Mouse (Mus musculus) liver, embryonic 14.5 days (tissue): ENCODE measurements around the gene Prickle1. TPM values are rescaled to one million over a fixed set of nuclear protein-coding genes. Genes with fewer than 3 reads are reported as not detected.

Source experiments
- ATAC-seq: fragments of 200-750 bp; cut with Nextera tagmentation; 2 replicates; pipeline ENCODE4 v1.8.0; 2017; ENCODE audit warnings: moderate number of reproducible peaks, mild to moderate bottlenecking, moderate library complexity; ENCODE audit not compliant: insufficient read depth
- DNase-seq, 3 experiments: peaks; one replicate each; pipeline ENCODE4 v3.0.0-alpha.2; 2012 to 2013; ENCODE audit warnings: low read depth in 3 of 3, low spot score in 3 of 3
- H3K27ac ChIP-seq: fragments of 300-500 bp; sonication (generic); 2 replicates; pipeline ENCODE4 v1.5.1; 2014; ENCODE audit warnings: moderate library complexity, mild to moderate bottlenecking, control low read depth, inconsistent platforms
- H3K27me3 ChIP-seq: fragments of 300-500 bp; sonication (generic); 2 replicates; pipeline ENCODE4 v1.6.1; 2014; ENCODE audit warnings: mild to moderate bottlenecking, low read length, moderate library complexity; ENCODE audit not compliant: control insufficient read depth, insufficient read depth
- H3K36me3 ChIP-seq: fragments of 300-500 bp; sonication (generic); replicated peaks from 2 replicates; pipeline ENCODE4 v1.6.1; 2014; ENCODE audit warnings: low read depth; ENCODE audit not compliant: control insufficient read depth, insufficient read depth
- H3K4me1 ChIP-seq, 2 experiments: fragments of 200-500 bp in 1 of 2; fragments of 300-500 bp in 1 of 2; sonication (generic) in 1 of 2; replicated peaks; 2 replicates each; pipeline ENCODE4 v1.6.1; 2012 to 2014; ENCODE audit warnings: antibody characterized with exemption in 1 of 2, inconsistent platforms in 1 of 2, low read length in 1 of 2; ENCODE audit not compliant: control insufficient read depth in 2 of 2, insufficient read depth in 2 of 2
- H3K4me2 ChIP-seq: fragments of 300-500 bp; sonication (generic); 2 replicates; pipeline ENCODE4 v1.6.1; 2014; ENCODE audit warnings: low read depth, mild to moderate bottlenecking, control low read depth, moderate library complexity
- H3K4me3 ChIP-seq, 2 experiments: fragments of 200-500 bp in 1 of 2; fragments of 300-500 bp in 1 of 2; sonication (generic) in 1 of 2; 2 replicates each; pipeline ENCODE4 v1.5.1; 2012 to 2014; ENCODE audit warnings: low read depth in 2 of 2, low read length in 2 of 2, mild to moderate bottlenecking in 2 of 2, control low read depth in 1 of 2, inconsistent platforms in 1 of 2, moderate library complexity in 1 of 2; ENCODE audit not compliant: insufficient read depth in 1 of 2
- H3K9ac ChIP-seq: fragments of 300-500 bp; sonication (generic); replicated peaks from 2 replicates; pipeline ENCODE4 v1.6.1; 2014; ENCODE audit warnings: mild to moderate bottlenecking, control low read depth, moderate library complexity
- H3K9me3 ChIP-seq: fragments of 300-500 bp; sonication (generic); 2 replicates; pipeline ENCODE4 v1.6.1; 2016; ENCODE audit warnings: low read length, mixed read lengths; ENCODE audit not compliant: control insufficient read depth
- CTCF ChIP-seq: IDR thresholded peaks from 2 replicates; pipeline ENCODE4 v1.5.1; 2016; ENCODE audit warnings: antibody characterized with exemption, low read depth, control low read depth
- EP300 ChIP-seq: IDR thresholded peaks from 2 replicates; pipeline ENCODE4 v1.6.1; 2016; ENCODE audit warnings: antibody characterized with exemption, low read depth
- WGBS: fragments of 180-500 bp; shearing (Covaris S2); extraction: QIAGEN DNeasy Blood & Tissue Kit; methylation state at CpG from one replicate; pipeline ENCODE4 v1.1.7; 2014; ENCODE audit not compliant: insufficient replicate concordance; 5-methylcytosine and 5-hydroxymethylcytosine counted together
- polyA plus RNA-seq, 2 experiments: library from polyadenylated mRNA; depleted of rRNA in 1 of 2; stranded (reverse) in 1 of 2; unstranded in 1 of 2; fragments of >200 nt; fragmentation: Nextera tagmentation in 1 of 2; extraction: Ambion mirVana in 1 of 2; gene quantifications; 2 replicates each; pipeline versions ENCODE4 v1.2.1 to v1.2.3; 2012 to 2014

The Prickle1 gene
- polyA plus RNA-seq, 2 experiments: 1.5 to 3.2 TPM

DNA sequence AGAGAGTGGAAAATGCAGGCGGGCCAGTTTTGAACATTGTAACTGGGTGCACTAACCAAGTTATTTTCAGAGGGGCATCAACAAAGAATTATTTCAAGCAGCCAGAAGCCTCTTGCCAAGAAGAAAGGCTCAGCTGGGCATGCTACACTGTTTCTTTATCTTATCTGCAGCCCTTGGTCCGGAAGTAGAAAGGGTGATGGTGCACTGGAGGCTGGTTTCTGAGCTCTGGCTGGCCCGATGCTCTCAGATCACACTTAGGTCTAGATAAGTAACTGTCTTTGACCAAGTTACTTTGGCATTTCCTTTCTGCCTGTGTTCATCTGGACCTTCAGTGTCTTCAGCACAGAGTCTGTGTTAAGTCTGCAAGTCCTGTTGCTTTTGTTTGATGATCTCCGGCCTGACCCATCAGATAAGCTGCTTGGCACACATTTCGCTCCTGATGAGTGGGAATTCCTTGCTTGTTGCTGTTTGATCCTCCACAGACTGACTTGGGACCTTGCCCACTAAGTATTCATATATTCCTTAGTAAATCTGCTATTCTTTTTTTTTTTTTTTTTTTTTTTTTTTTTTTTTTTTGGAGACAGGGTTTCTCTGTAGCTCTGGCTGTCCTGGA, 70.3 kb downstream of the Prickle1 start:
- H3K4me3 ChIP-seq: no peak overlapping the region
- TF ChIP-seq CTCF (no peak), EP300 (no peak)
- H3K27me3 ChIP-seq: peaks cover under 1% of the 10 kb centered on the region; the same call in 1 of the 2 replicates
- no peaks in the 10 kb centered on the region for H3K36me3 ChIP-seq
- no peak overlapping the region for H3K9ac ChIP-seq
- peaks cover 0 to 19% of the 10 kb centered on the region in 2 experiments; a peak in 2 of 4 replicates for H3K4me1 ChIP-seq
- no peak overlapping the region for H3K4me2 ChIP-seq
- no peaks in the 10 kb centered on the region for H3K9me3 ChIP-seq
- no peak overlapping the region for H3K27ac ChIP-seq
- ATAC-seq: peak; percentile 43; the same call in 1 of the 2 replicates
- DNase-seq: no peak
- 17% methylated on average over 5 of the region's 5 CpGs for WGBS

DNA sequence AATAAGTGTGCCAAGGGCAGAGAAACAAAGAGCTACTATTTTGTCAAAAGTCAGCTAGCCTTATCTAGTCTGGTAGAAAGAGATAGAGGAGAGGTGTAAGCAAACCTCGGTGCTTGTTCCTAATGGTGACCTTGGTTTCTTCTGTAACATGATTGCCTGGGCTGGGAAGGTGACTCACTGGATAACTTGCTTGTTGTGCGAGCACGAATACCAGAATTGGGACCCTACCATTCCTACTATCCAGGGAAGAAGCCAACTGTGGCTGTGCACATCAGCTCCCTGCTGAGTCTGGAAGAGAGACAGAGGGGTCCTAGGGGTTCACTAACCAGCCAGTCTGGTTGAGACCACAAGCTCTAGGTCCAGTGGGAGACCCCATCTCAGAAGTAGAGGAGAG, 73.9 kb downstream of the Prickle1 start:
- DNase-seq: no peak
- no peaks in the 10 kb centered on the region for H3K36me3 ChIP-seq
- no peak overlapping the region for H3K27ac ChIP-seq
- H3K4me1 ChIP-seq: peaks cover 0 to 27% of the 10 kb centered on the region in 2 experiments; a peak in 3 of 4 replicates
- H3K9me3 ChIP-seq: no peaks in the 10 kb centered on the region
- 19% methylated on average over 3 of the region's 3 CpGs for WGBS
- no peak overlapping the region for H3K4me3 ChIP-seq
- TF ChIP-seq CTCF: no peak
- no peak for TF ChIP-seq EP300
- H3K27me3 ChIP-seq: peaks cover 23% of the 10 kb centered on the region
- H3K9ac ChIP-seq: no peak overlapping the region
- H3K4me2 ChIP-seq: no peak overlapping the region
- ATAC-seq: no peak

DNA sequence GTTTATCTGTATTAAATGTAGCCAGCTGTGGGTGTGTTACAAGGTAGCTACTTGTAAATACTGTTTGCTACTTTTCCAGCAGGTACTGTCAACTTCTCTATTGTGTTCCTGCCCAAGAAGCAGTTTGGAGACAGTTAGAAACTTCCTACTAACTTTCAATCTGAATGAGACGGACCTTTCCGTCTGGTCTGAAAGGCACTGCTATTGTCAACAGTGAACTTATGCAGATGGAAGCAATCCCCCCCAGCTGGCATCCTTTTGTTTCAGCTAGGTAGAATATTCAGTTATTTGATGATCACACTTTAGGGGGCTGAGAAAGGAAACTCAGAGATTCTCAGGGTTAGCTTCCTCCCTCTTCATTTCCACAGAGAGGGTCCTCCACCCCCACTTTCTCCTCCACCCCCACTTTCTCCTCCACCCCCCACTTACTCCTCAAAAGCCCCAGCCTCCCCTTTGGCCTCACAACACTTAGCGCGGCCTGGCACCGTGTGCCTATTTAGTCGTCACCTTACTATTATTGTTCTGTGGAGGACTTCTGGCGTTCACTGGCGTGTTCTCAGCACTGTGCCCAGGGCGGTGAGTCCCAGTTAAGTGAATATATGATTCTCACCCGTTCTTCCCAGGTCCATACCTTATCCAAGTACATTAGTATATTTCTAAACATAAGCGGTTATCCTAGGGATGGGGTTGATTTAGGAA, 74.5 kb downstream of the Prickle1 start:
- peaks cover 0 to 27% of the 10 kb centered on the region in 2 experiments; a peak in 3 of 4 replicates for H3K4me1 ChIP-seq
- H3K36me3 ChIP-seq: no peaks in the 10 kb centered on the region
- H3K4me3 ChIP-seq: no peak overlapping the region
- DNase-seq (no peak), ATAC-seq (no peak)
- no peak overlapping the region for H3K27ac ChIP-seq
- H3K9ac ChIP-seq: no peak overlapping the region
- peaks cover 23% of the 10 kb centered on the region for H3K27me3 ChIP-seq
- no peaks in the 10 kb centered on the region for H3K9me3 ChIP-seq
- TF ChIP-seq CTCF (no peak), EP300 (no peak)
- 53% methylated on average over 11 of the region's 11 CpGs for WGBS
- H3K4me2 ChIP-seq: no peak overlapping the region

DNA sequence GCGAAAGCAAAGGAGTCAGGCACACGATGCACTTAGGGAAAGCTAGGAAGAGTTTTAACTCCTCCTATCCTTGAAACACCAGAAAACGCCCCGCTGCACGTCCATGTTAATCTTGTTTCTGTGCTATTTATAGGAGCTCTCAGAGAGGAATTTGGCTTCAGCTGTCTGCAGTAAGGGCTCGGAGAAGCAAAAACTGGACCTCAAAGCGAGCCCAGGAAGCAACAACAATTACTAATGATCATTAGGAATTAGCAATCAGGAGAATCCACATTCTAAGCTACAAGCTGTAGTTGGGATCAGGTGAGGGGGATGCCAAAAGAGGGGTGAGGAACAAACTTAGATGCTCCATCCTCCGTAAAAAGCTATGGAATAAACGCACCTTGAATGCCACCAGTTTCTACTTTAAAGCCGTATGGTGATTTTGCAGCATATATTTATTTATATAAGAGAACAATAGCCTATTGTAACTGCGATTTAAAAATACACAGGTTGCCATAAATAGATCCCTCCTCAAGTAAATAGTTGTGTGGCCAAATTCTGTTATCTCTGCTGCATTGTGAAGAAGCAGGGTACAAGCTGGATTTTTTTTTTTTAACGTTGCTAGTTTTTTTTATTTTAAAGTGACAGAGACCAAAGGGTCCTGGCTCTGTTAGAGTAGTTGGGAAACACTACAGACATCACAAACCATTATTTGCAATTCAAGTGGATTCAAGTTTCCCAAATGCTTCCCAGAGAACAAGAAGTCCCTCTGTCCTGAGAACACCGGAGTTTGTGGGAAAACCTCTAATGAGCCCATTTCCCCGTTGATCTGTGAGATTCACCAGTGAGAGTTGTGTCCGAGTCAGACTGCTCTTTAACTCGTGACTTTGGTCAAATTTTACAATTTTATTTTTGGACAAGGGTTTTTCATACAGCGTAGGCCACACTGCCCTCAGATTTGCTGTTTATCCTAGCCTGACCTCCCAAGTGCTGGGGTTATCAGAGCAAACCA, 75.6 kb downstream of the Prickle1 start:
- no peaks in the 10 kb centered on the region for H3K36me3 ChIP-seq
- no peak overlapping the region for H3K27ac ChIP-seq
- peak overlapping the region; percentile 89 for H3K4me2 ChIP-seq
- TF ChIP-seq EP300 (no peak), CTCF (no peak)
- ATAC-seq (no peak), DNase-seq (no peak)
- WGBS: 7% methylated on average over 17 of the region's 17 CpGs
- peaks cover 23% of the 10 kb centered on the region for H3K27me3 ChIP-seq
- H3K4me3 ChIP-seq: peak overlapping the region; percentile 53 to 73
- H3K9me3 ChIP-seq: no peaks in the 10 kb centered on the region
- H3K4me1 ChIP-seq: peaks cover 0 to 24% of the 10 kb centered on the region in 2 experiments; a peak in 3 of 4 replicates
- no peak overlapping the region for H3K9ac ChIP-seq
